Mouse (Mus musculus): Measurements from ENCODE around the gene Fam168a.

GRCm38 (mm10) chr7:100818401-100819064 lies 112.1 kb downstream of the Fam168a start:
- TF ChIP-seq CTCF (IDR thresholded peaks at IDR 0.05; ENCODE audit: low read depth) (peak; percentile 73), EP300 (optimal IDR thresholded peaks at IDR 0.05) (no peak)
